Mouse (Mus musculus) spleen, adult 2 months (tissue): ENCODE data around the gene Pdgfc.

Experiments
- CTCF ChIP-seq: fragments of 200-500 bp; IDR thresholded peaks from 2 replicates; pipeline ENCODE4 v1.5.1; 2011; ENCODE audit warnings: mild to moderate bottlenecking, inconsistent platforms; ENCODE audit not compliant: insufficient read depth, insufficient read length, insufficient replicate concordance; ENCODE audit errors: extremely low read depth
- POLR2A ChIP-seq: fragments of 200-500 bp; IDR thresholded peaks from 2 replicates; pipeline ENCODE4 v1.6.1; 2011; ENCODE audit warnings: low read depth, low read length, inconsistent platforms

DNA sequence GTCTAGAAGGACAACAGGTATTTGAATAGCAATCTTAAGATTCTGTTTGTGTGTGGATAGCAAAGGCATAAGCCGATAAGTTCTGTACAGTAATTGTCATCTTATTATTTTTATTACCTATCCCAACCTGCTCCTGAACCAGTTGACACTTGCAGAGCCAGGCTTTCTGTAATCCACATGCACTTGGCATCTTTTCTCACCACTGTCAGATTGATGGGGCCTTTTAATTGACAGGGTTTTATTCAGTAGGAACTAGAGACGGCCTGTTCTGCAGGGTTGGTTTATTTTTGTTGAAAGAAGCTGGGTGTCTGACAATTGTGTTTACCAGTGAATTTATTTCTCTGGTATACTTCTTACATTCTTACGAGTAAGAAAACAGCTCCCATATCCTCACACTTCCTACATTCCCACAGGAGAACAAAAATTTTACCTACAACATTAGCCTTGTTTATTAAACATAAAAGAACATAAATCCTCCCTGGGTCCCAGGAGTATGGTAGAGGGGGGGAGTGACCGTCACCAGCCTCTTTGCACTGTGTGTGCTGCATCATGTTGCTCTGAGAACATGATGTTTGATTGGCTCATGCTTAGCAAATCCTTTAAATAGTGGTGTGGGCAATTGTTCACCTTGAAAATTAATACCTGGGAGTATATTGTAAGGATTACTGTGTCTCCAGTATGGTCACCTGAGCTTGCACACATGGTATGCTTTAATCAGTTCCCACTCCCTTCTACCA, 134.0 kb downstream of the Pdgfc start:
- TF ChIP-seq CTCF (no peak), POLR2A (no peak)
